Mouse (Mus musculus): ENCODE data around the gene Spata7. TPM values are rescaled to one million over a fixed set of nuclear protein-coding genes. Genes with fewer than 3 reads are reported as not detected.

The Spata7 gene
- polyA plus RNA-seq, 1 experiment from 2014 or later: 10.9 TPM

DNA sequence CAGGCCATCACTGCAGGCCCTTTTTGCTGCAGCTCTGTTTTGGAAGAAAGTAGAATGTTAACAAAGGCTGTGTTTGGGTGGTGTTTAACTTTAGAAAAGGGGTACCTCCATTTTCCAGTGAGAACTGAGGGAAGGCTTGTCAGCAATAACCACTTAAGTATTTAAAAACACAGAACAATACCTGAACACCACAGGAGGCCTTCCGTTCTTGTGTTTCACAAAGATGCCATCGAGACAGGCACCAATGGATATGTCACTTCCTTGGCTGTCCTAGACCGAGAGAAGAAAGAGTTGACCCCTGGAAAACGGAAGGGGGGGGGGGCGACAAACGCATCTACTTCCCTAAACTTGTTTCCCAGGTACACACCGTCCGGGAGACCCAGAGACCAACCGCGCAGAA lies 76.0 kb downstream of the Spata7 start:
- no peaks in the 10 kb centered on the region for H3K9me3 ChIP-seq
- H3K36me3 ChIP-seq: peaks cover 85% of the 10 kb centered on the region
- no peak for ATAC-seq (ENCODE audit: extremely low read depth, insufficient number of reproducible peaks, low FRiP score, low TSS enrichment)
- H3K4me2 ChIP-seq: no peak overlapping the region
- WGBS: 88% methylated on average over 10 of the region's 10 CpGs
- no peak overlapping the region for H3K4me3 ChIP-seq
- no peaks in the 10 kb centered on the region for H3K27me3 ChIP-seq (replicated peaks)
- no peak overlapping the region for H3K9ac ChIP-seq
- H3K27ac ChIP-seq (replicated peaks): no peak overlapping the region
- no peaks in the 10 kb centered on the region for H3K4me1 ChIP-seq

DNA sequence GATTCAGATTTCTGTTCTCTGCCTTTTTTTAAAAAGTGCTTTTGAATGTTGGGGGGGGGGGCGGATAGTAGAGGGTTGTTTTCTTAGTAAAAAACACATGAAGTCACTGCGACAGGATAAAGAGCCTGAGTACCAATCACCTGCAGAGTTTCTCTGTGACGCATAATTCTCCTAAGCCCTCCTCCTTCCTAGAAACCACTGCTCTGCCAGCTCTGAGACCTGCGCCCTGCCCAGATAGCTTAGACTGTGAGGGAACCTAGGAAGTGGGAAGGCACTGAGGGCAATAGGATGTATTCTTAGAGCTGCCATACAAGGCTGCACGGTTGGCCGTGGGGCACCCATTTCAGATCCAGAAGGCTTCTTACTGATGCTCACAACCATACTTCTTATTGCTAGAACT lies 84.9 kb downstream of the Spata7 start:
- Histone ChIP-seq H3K9ac (no peak overlapping the region), H3K4me1 (peaks cover 42% of the 10 kb centered on the region), H3K27me3 (replicated peaks) (no peaks in the 10 kb centered on the region), H3K4me2 (no peak overlapping the region), H3K27ac (replicated peaks) (no peak overlapping the region), H3K36me3 (peaks cover 19% of the 10 kb centered on the region), H3K4me3 (no peak overlapping the region), H3K9me3 (no peaks in the 10 kb centered on the region)
- ATAC-seq (ENCODE audit: extremely low read depth, insufficient number of reproducible peaks, low FRiP score, low TSS enrichment): no peak
- WGBS: 70% methylated on average over 6 of the region's 6 CpGs

DNA sequence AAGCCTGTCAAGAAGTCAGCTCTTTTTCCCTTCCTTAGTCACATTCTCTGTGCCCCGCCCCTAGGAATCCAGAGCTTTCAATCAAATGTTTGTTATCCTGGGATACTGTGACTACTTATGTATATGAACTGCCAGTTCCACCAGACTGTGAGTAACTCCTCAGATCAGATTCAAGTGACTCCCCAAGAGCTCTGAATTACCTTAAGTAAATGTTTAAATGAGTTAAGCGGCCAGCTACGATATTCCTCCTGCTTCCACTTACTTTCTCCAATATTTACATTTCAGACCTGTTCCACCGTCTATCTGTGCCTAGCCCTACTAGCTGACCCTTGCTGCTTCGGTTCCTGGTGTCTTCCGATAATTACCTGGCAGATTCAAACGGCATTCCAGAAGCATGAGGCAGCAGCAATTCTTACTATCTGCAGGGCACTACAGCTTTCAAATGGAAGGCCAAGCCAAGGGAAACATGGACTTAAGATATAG lies 85.7 kb downstream of the Spata7 start:
- Histone ChIP-seq H3K9ac (peak overlapping the region; percentile 17; the same call in 1 of the 2 replicates), H3K27ac (replicated peaks) (peak overlapping the region; percentile 29), H3K4me2 (no peak overlapping the region), H3K4me3 (no peak overlapping the region), H3K27me3 (replicated peaks) (no peaks in the 10 kb centered on the region), H3K4me1 (peaks cover 42% of the 10 kb centered on the region), H3K9me3 (no peaks in the 10 kb centered on the region), H3K36me3 (peaks cover 13% of the 10 kb centered on the region)
- no peak for ATAC-seq (ENCODE audit: extremely low read depth, insufficient number of reproducible peaks, low FRiP score, low TSS enrichment)
- WGBS: 29% methylated on average over 7 of the region's 7 CpGs

GRCm38 (mm10) chr12:98714757-98715156 lies 86.8 kb downstream of the Spata7 start:
- Histone ChIP-seq H3K4me2 (peak overlapping the region; percentile 27), H3K27ac (replicated peaks) (peak overlapping the region; percentile 59), H3K9me3 (no peaks in the 10 kb centered on the region), H3K4me1 (peaks cover 42% of the 10 kb centered on the region), H3K36me3 (peaks cover 3% of the 10 kb centered on the region; the same call in 1 of the 2 replicates), H3K9ac (peak overlapping the region; percentile 47; the same call in 1 of the 2 replicates), H3K27me3 (replicated peaks) (no peaks in the 10 kb centered on the region), H3K4me3 (no peak overlapping the region)
- ATAC-seq (ENCODE audit: extremely low read depth, insufficient number of reproducible peaks, low FRiP score, low TSS enrichment): no peak
- WGBS: 15% methylated on average over 11 of the region's 11 CpGs

DNA sequence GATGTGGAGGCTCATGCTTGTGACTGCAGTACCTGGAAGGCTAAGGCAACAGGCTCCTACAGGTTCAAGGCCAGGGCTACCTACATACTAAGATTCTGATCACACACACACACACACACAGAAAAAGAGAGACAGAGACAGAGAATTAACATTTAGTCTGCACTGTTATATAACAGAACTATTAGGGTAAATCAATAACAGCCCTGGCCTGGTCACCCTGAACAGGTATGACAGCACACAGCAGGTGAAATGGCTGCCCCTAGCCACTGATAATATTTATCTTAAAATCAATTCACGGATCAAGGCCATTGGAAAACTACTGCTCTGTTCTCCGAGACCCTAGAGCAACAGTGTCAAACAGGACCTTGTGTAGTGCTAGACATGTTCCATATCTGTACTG lies 88.2 kb downstream of the Spata7 start:
- no peak overlapping the region for H3K4me3 ChIP-seq
- no peak overlapping the region for H3K9ac ChIP-seq
- peaks cover 56% of the 10 kb centered on the region for H3K4me1 ChIP-seq
- H3K4me2 ChIP-seq: no peak overlapping the region
- no peaks in the 10 kb centered on the region for H3K9me3 ChIP-seq
- no peaks in the 10 kb centered on the region for H3K36me3 ChIP-seq
- ATAC-seq (ENCODE audit: extremely low read depth, insufficient number of reproducible peaks, low FRiP score, low TSS enrichment): no peak
- WGBS: 70% methylated on average over 2 of the region's 2 CpGs
- no peak overlapping the region for H3K27ac ChIP-seq (replicated peaks)
- no peaks in the 10 kb centered on the region for H3K27me3 ChIP-seq (replicated peaks)

Other genes with a start within 250 kb of the Spata7 start
- gene Kcnk10, start 49.8 kb upstream of the Spata7 start, polyA plus RNA-seq (2015; fragmentation: Nextera tagmentation; extraction: Ambion mirVana): 0.08 and 0.15 TPM in 2 replicates
- gene Ptpn21, start 109.2 kb downstream of the Spata7 start, polyA plus RNA-seq (2015; fragmentation: Nextera tagmentation; extraction: Ambion mirVana): 9.0 and 9.3 TPM in 2 replicates
- gene Zc3h14, start 118.8 kb downstream of the Spata7 start, polyA plus RNA-seq (2015; fragmentation: Nextera tagmentation; extraction: Ambion mirVana): 81.7 and 84.2 TPM in 2 replicates